Mouse (Mus musculus) C2C12 (cell line): ENCODE data around the gene Tnfsf10.

Experiments used
- CEBPB ChIP-seq: IDR thresholded peaks from one replicate; pipeline ENCODE4 v1.6.1; 2011; ENCODE audit warnings: low read depth, mild to moderate bottlenecking, control low read depth, moderate library complexity
- CTCF ChIP-seq: IDR thresholded peaks from one replicate; pipeline ENCODE4 v1.5.1; 2011; ENCODE audit not compliant: control insufficient read depth, insufficient read depth, insufficient read length
- MYOG ChIP-seq: IDR thresholded peaks from one replicate; pipeline ENCODE4 v1.6.1; 2011; ENCODE audit not compliant: control insufficient read depth, insufficient read length; ENCODE audit errors: extremely low read depth

DNA sequence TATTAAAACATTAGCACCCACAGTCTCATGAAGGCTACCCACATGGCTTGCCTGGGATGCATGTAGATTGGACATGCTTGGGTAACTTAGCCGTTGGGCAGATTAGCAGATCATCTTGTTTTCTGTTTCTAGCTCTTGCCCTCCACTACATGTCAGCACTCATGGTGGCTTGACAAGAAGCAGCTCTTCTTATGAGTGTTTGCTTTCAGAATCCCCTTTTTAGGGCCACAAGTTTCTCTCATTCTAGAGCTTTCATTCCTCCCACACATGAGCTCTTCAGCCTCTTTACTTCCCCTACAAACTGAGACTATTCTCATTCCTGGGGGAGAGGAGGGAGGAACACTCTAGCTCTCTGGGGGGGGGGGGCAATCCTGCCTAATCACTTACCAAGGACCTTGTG is 73.1 kb downstream of the Tnfsf10 start:
- TF ChIP-seq CEBPB (no peak), MYOG (no peak), CTCF (no peak)
